Mouse (Mus musculus) left cerebral cortex, postnatal 36 days (tissue): ENCODE results near the gene Mocs2. TPM values are rescaled to one million over a fixed set of nuclear protein-coding genes. Genes with fewer than 3 reads are reported as not detected.
A peak's percentile ranks its signal among the peaks of the same experiment; 100 is the strongest.

ENCODE experiments used
- DNase-seq, 2 experiments: peaks; one replicate each; pipeline ENCODE4 v3.0.0; 2021 to 2022; ENCODE audit warnings: low spot score in 2 of 2, mixed read lengths in 1 of 2
- intact Hi-C: fragments of 180-260 bp; cut with DNase I; formaldehyde crosslinking; loops from one replicate; pipeline ENCODE4 v1.15.1; 2025
- total RNA-seq, 2 experiments: library from RNA; stranded (reverse); gene quantifications; 2 replicates each; pipeline ENCODE4 v1.2.3; 2021

Gene Mocs2
- 10 to 100 TPM; 73.5 to 74.4 TPM for total RNA-seq

GRCm38 (mm10) chr13:114817751-114818360, at the start of gene Mocs2:
Gene Mocs2 (plus strand): TSS chr13:114818236.
- peak; percentile 88 to 89 for DNase-seq
- intact Hi-C loops: no loop called here

DNA sequence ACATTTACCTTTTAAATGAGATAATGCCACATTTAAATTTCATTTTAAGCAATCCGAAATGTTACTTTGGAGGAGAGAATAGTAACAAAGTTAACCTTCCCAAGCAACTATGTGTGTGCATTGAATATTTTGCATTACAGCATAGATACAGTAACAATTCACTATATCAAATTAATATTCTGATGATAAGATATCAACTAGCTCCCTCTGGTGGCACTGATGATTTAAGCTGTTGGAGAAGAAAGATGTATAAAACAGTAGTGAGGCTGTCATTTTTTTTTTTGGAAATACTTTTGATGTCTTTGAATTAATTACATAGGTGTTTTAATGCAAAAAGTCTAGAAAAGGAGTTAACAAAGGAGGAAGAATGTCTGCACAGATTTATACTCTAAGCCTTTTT, 26.5 kb upstream of the Mocs2 start:
- intact Hi-C loops: loop anchor here (10.0 kb wide), 1 partner anchor 717 kb away; no protein-coding TSS in a partner anchor
- DNase-seq: no peak

DNA sequence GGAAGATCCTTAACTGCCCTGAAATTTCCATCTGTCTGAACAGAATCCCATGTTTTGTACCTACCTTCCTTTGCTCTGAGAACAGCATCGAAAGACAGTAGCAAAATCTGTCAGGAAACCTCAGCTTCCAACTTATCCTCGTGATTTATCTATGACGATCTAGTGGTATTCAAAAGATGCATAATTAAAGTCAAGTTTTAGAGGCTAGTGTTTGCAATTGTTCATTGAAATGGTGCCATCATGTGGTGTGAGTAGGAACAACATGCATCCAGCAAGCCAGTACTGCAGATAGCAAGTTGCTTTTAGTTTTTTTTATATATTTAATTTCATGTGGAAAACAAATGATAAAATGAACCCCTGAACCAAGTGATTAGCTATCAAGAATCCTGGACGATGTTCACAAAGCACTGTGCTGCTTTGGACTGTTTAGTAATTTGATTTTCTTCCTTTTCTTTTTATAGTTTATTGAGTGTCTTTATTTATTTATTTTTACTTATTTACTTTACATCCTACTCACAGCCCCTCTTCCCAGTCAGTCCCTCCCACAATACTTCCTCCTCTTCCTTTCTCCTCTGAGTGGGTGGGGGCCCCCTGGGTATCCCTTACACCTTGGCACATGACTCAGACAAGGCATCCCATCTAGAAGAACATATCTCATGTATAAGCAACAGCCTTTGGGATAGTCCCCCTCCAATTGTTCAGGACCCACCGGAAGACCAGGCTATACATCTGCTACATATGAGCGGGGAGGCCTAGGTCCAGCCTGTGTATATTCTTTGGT, 24.6 kb upstream of the Mocs2 start:
- intact Hi-C loops: loop anchor here (1.0 to 10.0 kb wide), 2 partner anchors 719 to 916 kb away; no protein-coding TSS in a partner anchor
- DNase-seq: peak; percentile 7 to 51

- no peak for DNase-seq
- intact Hi-C loops: no loop called here
Measured at GRCm38 (mm10) chr13:114801857-114802256, 16.2 kb upstream of the Mocs2 start.

GRCm38 (mm10) chr13:114802971-114803370, 15.1 kb upstream of the Mocs2 start:
- intact Hi-C loops: no loop called here
- DNase-seq: no peak

DNA sequence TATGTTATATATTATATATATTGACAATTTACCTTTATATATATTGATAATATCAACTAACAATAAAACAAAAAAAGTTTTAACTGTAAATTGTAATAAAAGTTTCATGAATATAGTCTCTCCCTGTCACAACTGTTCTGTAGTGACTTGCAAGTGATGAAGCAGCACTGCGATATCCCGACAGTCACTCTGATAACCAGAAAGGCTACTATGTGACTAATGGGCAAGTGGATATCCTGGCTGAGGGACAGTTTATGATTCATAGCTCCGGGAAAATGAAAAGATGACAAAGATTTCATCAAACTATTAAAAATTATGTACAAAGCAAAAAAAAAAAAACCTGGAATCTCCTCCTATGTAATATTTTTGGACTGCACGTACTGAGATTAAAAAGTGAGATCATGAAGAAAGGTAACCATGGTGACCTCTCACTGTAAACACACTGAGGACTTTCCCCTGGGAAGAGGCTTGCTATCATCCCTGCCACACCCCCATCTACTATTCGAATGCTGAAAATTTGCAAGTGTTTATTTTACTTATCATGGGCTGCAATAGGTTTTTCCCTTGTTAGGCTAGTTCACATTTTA, 8.3 kb upstream of the Mocs2 start:
- no peak for DNase-seq
- intact Hi-C loops: no loop called here

DNA sequence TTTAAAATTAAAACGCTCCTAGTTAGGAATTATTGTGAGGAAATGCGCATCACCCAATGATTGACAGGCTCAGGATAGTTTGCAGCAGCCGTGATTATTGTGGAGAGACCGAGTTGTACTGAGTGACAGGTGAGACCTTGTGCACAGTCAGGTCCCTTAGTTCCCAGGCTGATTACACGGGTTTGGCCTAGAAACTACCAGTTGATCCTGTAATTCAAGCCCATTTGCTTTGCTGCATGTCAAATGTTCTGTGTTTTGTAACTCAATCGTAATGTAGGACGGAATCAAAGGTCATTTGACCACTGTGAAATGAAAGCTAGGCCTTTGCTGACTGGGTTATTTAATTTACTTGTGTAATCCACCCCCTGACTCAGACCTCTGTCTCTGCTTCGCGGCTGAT, 477 bp downstream of the Mocs2 start:
- intact Hi-C loops: no loop called here
- no peak for DNase-seq

DNA sequence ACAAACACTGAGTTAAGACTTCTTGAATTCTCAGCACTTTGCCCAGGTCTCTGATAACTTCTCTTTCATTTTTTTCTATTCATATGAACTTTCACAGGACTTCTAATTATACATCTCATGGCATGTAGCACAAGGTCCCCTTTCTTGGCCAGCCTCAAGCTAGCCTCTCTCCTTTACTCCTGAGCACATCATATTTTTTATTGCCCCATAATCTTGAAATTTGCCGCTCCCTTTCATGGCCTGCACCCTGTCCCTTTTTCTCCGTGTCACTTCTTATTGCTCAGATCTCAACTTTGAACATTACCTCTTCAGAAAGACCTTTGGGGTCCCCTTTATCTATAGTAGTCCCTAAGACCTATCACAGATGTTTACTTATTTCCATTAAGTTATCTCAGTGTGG, 4.8 kb downstream of the Mocs2 start:
- DNase-seq: no peak
- intact Hi-C loops: no loop called here

- intact Hi-C loops: no loop called here
- DNase-seq: no peak
Measured at GRCm38 (mm10) chr13:114825377-114825855, 7.4 kb downstream of the Mocs2 start.

GRCm38 (mm10) chr13:114831367-114831833, 13.4 kb downstream of the Mocs2 start:
- no peak for DNase-seq
- intact Hi-C loops: loop anchor here (1.0 kb wide), 1 partner anchor 133 kb away; no protein-coding TSS in a partner anchor

DNA sequence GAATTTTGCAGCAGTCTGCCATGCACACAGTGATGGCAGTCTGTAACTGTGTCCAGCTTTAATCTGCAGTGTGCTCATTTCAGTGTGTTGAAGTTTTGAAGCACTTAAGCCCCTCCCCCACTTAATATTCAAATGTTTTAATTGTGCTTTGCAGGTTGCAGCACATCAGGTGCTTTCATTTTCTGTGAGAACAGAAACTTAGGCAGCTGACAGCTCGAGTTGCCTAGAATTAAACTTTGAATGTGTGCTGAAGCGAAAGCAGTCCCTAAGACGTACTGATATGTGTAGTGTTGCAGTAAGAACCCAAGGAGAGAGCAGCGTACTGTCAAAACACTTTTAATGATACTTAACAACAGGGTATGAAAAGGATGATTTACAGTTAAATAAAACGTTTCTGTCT, 14.7 kb downstream of the Mocs2 start:
- intact Hi-C loops: no loop called here
- DNase-seq: no peak

DNA sequence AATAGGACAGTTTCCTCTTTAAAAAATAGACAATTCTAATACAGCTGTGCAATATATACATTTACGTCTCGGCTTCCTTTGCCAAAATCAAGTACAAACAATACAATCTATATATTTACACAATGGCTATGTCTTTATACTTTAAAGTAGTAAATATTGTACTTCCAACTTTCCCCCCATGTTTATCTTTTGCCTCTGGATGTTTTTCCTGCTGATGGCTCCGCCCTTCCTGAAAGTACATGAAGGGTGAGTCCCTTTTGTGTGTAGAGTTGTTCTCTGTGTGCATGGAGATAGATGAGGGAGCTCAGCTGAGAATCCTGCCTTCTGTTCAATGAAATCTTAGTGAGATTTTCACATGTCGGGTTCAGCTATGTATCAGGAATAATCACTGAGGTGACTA, 15.3 kb downstream of the Mocs2 start:
- intact Hi-C loops: no loop called here
- no peak for DNase-seq

- intact Hi-C loops: no loop called here
- DNase-seq: no peak
Measured at GRCm38 (mm10) chr13:114834580-114834979, 16.5 kb downstream of the Mocs2 start.

DNA sequence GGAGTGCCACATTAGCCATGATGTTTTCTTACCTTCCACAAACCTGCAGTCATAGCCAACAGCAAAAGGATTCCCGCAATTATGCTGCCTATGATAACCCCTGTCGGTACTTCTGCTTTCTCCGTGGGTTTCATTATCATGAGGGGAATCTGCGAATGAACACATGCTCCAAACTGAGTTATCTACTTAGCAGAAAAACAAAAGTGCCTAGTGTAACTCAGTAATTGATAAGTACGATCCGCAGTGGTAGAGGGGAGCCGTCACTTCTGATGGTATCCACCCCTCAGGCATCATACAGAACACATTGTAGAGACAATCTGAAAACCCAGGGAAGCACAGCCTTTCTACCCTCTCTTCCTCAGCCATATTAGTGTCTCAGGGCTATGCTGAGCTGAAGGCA, 19.0 kb downstream of the Mocs2 start:
- no peak for DNase-seq
- intact Hi-C loops: no loop called here

DNA sequence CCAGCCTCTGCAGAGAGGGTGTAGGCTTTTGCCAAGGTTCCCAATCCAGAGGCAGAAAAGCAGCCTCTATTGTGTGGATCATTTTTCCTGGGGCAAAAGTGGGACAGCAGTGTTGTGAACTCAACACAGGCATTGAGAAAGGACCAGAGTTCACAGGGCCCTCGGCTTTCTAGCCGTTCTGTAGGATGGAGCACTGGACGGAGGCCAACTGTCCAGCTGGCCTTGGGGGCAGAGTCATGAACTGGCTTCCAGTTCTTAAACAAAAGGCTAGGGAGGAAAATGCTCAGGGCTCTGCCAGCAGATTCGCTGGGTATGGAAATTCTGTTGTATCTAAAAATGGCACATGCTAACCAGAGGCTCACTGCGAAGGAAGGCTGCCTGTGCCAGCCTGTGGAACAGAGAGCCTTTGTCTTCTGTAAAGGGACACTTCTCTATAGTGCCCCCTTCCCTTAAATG, 20.5 kb downstream of the Mocs2 start:
- DNase-seq: peak; percentile 35 to 41
- intact Hi-C loops: no loop called here

DNA sequence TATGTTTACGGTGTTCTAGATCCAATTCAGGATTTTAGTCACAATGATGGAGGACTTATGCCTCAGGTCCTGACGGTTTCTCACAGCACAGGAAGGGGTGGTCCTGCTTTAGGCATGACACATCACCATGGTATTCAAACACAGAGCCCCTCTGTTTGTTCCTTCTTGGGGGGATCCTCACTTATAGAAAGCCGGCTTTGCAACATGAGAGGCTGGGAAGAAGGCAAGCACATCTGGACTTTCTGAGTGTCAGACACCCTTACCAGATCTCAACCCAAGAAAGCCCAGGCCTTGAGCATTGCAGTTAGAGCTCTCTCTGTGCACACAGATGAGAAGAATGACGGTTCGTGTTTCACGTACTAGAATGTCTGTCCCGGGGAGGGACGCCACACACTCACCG, 21.1 kb downstream of the Mocs2 start:
- no peak for DNase-seq
- intact Hi-C loops: no loop called here

GRCm38 (mm10) chr13:114840545-114840944, 22.5 kb downstream of the Mocs2 start:
- intact Hi-C loops: no loop called here
- no peak for DNase-seq

GRCm38 (mm10) chr13:114843318-114843717, 25.3 kb downstream of the Mocs2 start:
- intact Hi-C loops: no loop called here
- DNase-seq: no peak

DNA sequence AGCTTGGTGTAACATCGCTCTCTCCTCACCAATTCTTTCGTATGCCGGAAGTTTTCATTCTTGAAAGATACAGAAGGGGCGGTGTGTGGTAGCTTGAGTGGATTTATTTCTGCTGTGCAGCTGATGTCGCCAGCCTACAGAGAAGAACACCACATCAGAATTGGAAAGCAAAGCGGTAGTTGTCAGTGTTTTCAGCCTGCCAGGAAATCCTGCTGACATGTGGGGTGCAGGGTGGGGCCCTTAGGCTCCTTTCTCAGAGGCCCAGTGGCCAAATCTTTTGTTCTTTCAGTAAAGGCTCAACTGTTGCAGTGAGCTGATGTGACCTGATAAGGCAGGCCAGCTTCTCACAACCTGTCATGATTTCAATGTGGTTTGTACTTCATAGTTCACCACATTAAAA, 27.8 kb downstream of the Mocs2 start:
- intact Hi-C loops: no loop called here
- DNase-seq: no peak

DNA sequence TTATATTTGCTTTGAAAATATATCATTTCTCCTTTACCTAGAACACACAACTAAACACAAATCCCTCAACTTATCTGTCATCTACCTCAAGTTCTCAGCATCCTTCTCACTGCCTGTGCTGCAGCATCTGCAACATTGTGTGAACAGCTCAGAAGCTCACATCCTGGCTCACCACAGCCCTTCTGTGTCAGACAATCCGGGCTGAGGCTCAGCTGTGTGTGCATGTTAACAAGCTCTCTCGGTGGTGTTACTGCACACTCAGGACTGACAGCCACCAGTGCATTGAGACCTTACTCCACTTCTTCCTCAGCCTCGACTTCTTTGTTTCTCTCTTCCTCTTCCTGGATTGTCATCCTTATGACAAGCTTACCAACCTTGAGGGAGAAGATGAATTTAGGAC, 30.9 kb downstream of the Mocs2 start:
- no peak for DNase-seq
- intact Hi-C loops: no loop called here
